Mouse (Mus musculus) lung, postnatal 25 days (tissue): Measurements from ENCODE around the gene Dck.

ENCODE experiments used
- DNase-seq: peaks from one replicate; pipeline ENCODE4 v3.0.0; 2022; ENCODE audit warnings: low spot score

Dck gene

DNA sequence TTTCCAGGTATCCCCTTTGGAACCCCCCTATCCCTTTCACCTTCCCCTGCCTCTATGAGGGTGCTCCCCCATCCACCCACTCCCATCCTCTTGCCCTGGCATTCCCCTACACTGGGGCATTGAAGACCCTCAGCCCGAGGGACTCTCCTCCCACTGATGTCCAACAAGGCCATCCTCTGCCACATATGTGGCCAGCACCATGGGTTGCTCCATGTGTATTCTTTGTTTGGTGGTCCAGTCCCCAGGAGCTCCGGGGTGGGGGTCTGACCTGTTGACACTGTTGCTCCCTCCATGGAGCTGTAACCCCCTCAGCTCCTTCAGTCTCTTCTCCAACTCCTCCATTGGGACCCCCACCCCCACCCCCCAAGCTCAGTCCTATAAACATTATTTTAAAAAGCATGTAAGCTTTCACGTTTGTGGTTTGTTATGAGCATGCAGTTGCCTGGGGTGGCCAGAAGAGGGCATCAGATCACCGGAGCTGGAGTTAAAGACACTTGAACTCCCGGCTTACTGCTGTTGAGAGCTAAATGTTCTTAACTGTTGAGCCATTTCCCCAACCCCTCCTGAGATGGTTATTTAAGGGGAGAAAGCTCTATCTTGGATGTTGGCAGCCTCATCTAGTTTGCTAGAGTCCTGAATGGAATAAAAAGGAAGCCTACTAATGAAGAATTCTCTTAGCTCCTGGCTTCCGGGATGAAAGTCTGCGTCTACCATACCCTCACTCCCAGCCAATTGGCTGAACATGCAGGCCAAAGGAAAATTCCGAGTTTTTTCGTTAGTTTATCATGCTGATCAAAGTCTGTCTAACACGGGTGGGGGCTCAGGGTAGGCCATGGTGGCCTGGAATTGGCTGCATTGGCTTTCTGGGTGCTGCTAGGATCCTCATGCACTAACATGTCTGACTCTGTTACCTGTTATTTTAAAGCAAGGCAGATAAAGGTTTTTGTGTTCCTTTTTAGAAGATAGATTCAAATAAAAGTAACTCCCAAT lies 26.8 kb downstream of the Dck start:
- peak; percentile 45 for DNase-seq

DNA sequence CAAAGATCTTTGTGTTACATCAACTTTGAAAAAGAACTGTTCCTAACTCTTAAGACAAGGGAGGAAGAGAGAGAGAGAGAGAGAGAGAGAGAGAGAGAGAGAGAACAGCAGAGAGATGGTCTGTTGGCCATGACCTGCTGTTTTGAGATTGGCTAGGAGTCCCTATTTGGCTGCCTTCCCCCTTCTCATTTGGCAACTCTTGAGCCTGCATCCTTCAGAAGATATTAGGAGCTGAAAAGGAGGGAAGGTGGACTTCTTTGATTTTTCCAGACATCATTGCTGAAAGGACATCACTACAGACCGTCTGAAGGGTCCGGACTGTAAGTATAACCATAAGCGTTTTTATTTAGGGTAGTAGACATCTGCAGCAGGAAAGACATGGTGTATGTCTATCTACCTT lies 28.9 kb downstream of the Dck start:
- DNase-seq: no peak

DNA sequence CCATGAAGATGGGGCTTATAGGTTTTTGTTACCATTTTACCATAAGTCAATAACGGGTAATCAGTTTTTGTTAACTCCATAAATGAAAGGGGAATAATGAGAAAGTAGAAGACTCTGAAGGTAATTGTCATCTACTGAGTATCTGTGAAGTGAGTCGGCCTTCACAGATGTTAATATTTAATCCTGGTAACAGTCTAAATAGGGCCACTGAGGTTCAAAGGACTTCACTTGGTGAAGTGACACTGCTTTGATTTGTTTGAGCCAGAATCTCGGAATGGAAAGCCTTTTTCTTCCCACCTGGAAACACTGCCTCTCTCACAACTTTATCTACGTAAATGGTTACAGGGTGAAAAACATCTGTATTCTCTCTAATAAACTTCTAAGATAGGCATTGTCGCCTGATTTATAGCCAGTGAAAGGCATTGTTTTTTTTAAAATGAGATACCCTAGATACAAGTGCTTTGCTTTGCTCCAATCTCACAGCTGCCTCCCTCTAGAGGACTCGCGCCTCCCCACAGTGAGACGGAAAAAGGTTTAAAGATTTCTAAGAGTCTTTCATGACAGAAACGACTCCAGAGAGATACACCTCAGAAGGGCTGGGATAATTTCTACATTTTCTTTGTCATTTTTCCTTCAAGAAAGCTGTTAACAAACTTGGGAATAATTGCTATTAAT lies 31.3 kb downstream of the Dck start:
- DNase-seq: no peak

DNA sequence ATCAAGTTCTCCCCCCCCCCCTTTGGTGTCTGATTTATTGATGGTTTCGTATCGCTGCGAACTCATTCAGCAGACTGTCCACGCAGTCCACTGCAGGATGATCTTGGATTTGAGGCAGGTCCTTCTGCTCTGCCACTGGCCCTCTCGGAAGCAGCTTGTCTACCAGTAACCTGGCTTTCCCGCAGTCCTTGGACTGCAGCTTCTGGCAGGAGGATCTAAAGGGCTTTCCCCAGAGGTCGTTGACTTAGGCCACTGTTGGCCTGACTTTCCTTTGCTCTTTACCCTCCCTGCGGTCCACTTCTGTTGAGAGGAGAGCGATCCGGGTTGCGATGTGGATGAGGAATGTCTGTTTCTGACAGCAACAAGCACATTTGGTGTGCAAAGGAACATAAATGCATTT lies 31.8 kb downstream of the Dck start:
- no peak for DNase-seq

- DNase-seq: no peak
These were observed 32.3 kb downstream of the Dck start for GRCm38 (mm10) chr5:88797121-88797520.

DNA sequence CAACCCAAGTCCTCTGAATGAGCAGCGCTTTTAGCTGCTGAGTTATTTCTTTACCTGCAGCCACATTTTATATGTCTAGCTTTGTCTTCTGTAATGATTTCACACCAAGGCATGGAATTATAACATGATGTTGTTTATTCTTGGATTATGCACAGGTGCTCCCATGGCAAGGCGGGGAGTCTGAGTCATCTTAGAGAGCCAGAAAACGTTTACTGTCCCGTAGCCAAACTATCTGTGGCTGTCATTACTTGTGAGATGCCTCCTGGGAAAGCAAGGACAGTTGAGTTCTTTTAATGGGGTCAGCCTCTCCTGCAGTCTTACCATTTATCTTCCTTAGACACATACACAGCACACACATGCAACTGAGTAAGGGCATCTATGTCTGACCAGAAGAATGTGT lies 40.8 kb downstream of the Dck start:
- DNase-seq: no peak

GRCm38 (mm10) chr5:88806278-88806677 lies 41.5 kb downstream of the Dck start:
- DNase-seq: no peak

GRCm38 (mm10) chr5:88807342-88807741 lies 42.5 kb downstream of the Dck start:
- no peak for DNase-seq

DNA sequence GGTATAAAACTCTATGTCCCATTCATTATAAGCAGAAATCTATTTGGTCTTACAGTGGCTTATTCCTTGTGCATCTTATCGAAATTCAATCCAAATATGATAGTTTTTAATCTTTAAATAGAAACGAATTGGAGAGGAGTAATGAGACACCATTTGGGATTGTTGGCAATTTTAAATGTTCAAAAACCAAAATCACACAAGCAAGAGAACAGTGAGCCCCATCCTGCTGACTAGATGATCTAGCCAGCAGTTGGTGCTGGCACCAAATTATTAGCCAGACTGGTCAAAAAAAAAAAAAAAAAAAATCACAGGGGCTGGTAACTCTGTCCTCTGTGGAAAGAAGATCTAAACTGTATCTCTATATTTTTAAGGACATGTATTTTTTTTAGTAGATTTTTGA lies 48.4 kb downstream of the Dck start:
- no peak for DNase-seq

DNA sequence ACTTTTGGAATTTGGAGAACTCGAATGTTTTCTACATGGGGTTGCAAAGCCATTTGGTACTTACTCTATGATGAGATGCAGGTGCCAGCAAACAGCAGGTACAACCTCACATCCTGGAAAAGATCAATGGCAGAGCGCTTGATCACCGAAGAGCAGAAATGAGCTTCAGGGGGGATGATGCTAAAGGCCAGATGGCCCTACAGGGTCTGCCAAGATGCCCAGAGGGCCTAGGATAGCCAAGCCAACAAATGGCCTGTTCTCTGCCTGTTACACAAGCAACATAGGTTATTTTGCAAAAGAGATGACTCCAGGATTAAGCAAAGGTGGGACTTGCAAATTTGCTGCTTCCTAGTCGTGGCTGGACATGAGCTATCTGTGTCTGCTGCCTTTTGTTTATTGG lies 49.8 kb downstream of the Dck start:
- DNase-seq: no peak

GRCm38 (mm10) chr5:88821542-88821941 lies 56.7 kb downstream of the Dck start:
- no peak for DNase-seq

DNA sequence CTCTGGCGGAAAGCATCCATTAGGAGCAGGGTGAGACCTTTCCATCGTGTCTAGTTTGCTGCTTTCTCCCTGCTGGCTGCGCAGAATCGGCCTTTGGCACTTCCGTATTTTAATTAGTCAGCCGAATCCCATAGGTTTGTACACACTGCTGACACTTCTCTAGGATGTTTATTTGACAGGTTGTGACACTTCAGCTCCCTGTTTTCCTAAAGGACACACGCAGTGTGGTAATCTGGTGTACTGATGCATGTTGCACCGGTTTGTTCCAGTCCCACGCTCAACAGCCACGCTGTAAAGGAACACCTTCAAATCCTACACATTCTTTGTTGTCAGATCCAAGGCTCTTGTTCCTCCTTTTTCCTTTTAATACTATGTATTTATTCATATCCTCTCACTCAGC lies 60.0 kb downstream of the Dck start:
- no peak for DNase-seq

DNA sequence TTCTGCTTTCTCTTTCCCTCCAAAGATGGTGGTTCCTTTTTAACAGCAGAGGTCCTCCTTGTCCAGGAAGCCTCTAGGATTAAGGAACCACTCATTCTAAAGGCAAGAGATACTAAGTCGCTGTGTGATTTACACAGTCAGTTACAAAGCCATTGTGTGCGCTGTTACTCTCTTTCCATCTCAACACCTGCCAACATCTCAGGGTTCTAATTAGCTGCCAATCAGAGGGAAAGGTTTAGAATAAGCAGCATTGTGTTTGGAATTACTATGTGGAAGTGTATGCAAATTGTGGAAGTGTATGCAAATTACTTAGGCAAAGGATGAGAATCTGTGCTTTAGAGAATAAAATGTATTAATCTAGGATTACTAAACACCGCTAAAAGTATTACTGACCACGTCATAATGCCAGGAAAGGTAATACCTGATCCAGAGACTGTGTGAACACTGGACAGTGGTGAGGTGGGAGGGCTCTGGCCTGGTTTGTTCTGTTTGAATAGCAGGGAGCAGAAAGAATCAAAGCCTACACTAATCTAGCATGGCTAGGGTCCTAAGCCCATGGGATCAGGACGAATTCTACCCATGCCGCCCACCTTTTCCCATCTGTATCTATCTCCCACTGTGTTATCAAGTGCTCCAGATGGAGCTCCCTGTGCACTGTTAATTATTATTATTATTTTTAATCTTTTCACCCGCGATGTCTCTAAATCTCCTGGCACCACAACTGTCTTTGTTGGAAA lies 65.2 kb downstream of the Dck start:
- DNase-seq: no peak

DNA sequence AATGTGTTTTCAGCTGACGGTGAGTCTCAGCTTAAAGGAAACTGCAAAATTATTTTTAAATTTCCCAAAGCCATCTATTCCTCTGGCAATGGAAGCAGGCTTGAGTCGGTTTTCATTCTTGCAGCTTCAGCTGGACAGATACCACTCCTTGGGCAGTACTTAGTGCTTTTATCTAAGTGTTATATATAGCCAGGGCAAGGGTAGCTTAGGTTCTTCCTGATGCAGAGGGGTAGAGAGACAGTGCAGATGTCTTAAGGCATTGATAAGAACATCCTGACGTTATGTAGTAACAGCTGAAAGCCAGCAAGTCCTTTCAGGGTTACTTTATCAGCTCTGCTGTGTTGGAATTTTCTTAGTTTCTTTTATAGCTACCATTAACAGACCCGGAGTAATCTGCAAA lies 66.1 kb downstream of the Dck start:
- no peak for DNase-seq

GRCm38 (mm10) chr5:88831935-88832334 lies 67.1 kb downstream of the Dck start:
- no peak for DNase-seq
